Mouse (Mus musculus) kidney, postnatal 4 days (tissue): Measurements from ENCODE around the gene Galr3.

ENCODE experiments used
- DNase-seq, 2 experiments: peaks; one replicate each; pipeline ENCODE4 v3.0.0; 2021; ENCODE audit warnings: mixed read lengths in 2 of 2

Gene Galr3

DNA sequence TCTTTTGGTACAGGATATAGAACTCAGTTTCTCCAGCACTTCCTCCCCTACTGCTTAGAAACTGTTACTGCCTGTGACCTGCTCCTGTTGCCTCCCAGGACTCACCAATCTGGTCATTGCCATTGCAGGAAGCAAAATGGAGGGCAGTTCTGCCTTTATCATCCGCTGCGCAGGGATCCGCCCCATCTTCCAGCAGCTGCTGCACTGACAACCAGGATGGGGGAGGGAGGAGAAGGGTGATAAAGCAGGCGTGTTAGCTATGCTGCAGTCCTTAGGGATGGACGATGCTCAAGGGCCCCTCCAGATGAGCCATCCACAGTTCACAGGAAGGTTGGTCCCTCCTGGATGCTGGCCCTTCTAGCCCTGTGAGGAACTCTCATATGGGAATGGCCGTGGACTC is 16.2 kb downstream of the Galr3 start:
- no peak for DNase-seq

DNA sequence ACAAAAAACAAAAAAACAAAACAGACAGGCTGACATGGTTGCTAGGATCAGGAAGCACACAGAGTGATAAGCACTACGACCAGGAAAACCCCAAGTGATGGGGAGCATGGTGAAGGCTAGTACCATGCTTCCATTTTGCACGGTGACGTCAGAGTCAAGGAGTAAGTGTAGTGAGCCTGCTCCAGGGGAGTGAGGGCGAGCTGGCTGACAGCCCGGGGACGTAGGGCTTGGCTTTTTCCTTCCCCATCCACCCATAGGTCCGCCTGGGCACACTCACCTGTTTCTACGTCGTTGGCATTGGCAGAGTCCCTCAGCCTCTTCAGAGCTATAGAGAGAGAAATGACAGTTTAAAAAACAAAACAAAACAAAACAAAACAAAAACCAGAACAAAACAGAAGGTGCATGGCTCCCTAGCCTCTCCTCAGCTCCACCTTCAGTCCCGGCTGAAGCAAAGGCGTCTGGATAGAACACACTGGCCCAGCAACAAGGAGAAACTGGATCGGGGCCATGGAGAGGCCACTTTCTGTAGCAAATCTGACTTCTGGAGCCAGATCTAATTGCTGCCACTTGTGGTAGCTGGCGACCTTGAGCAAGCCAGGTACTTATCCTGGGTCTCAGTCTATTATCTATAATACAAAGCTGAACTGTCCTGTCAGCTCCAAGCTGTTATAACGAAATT is 19.3 kb downstream of the Galr3 start:
- DNase-seq: no peak

DNA sequence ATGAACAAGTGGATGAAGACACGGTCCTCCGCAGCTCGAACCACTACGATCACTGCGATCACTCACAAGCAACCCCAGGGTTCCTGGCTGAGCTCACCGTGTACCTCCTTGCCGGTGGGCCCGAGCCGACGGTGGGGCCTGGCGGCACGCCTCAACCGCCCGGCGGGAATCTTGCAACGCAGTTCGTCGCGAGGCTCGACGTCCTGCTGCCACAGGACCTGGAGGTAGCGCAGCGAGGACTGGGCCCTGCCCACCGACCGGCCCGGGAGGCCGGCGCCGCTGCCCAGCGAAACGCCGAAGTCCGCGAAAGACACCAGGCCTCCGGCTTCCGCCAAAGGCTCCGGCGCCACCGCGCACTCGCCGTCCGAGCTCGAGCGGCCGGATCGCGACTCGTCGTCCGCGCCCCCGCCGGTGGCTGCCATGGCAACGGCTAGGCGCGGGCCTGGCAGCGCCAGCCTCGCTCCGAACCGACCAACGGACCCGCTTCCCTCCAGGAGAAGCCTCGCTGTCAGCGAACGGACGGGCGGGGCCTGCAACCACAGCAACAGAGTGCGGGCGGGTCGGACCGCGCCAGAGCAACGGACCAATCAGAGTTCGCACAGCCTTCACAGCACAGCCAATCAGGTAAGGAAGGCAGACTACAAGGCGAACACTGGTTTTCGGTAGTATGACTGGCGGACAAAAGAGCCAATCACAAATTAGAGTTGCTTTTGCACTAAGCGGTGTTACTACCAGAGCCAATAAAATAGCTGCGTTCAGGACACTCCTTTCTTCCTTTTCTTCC is 20.9 kb downstream of the Galr3 start, which contains the start of gene Ankrd54:
Gene Ankrd54 (minus strand): TSS at position 518 of the 784 bp plus-strand sequence.
- DNase-seq: peak; percentile 96 to 98

DNA sequence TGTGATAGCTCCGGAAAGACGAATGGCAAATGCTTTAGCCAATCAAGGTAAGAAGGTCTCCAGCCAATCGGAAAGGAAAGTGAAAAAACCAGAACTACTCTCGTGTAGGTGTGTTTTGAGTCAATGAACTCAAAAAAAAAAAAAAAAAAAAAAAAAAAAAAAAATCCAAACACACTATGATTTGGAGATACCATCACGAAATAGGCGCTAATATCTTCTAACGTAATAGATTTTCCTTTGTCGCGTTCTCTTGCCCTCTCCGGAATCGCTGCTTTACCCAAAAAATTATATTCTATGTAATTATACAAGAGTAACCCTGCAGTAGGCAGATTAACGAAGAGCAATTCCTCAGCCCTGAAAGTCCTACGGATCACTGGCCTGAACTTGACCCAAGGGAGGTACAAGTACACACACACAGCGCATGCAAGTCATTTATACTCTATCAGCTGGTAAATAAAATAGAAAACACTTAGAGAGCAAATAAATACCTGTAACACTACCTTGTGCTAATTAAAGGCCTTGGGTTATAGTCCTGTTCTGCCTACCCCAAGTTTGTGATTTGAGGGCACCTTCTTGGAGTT is 21.6 kb downstream of the Galr3 start:
- DNase-seq: no peak

DNA sequence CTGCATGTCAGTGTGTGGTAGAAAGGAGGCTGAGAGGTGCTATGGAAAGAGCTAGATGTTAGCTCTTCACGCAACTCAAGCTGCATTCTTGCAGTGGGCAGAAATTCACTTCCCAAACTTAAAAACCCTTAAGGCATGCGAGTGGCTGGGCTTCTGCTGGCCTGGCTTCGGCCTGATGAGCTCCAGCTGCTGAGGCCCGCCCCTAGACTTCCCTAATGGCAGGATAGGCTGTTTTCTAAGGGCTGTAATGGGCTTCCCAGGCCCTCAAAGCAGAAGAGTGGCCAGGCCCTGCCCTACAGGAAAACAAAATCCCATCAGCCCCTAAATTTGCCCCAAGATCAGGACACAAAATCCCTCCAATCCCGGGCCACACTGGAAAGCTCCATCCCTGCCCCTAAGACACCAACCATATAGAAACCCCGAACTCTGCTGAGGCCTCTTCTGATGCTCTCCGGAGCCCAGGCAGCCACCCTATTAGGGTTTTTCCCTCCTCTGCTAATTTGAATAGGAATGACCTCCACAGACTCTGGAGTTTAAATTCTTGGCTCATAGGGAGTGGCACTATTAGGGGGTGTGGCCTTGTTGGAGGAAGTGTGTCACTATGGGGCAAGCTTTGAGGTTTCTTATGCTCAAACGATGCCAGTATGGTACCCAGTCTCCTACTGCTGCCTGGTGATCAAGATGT is 23.5 kb downstream of the Galr3 start:
- DNase-seq: peak; percentile 63 to 74

DNA sequence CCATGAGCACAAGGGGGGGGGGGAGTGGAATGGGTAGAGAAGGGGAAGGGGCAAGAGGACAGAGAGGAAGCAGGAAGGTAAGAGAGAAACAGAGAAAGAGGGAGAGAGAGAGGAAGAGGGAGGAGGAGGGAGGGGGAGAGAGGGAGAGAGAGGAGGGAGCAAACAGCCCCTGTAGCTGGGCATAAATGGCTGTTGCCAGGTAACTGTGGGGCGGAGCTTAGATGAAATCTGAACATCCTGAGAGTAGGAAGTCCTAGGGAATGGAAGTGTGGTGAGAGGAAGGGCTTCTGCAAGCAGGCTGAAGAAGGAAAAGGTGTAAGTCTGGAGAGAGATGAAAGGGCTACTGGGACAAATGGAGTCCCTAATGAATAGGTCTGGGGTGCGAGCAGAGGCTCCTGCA is 24.6 kb downstream of the Galr3 start:
- DNase-seq: peak; percentile 45 to 51

DNA sequence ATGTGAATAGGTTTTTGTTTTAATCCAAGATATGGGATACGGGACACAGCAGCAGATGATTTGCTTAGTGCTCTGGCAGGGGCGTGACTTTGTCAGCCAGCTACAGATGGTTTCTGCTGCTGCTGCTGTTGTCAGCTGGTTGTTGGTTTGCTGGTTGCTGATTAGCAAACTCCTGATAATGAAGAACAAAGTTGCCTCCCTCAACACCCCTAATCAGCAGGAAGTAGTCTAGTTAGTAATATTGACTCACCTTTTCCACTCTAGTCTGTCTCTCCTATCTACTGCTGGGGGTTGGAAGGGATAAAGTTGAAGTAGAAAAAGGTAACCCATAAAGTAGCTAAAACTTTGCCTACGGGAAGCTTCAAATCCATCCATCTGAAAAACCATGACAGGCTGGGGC is 25.9 kb downstream of the Galr3 start:
- no peak for DNase-seq

DNA sequence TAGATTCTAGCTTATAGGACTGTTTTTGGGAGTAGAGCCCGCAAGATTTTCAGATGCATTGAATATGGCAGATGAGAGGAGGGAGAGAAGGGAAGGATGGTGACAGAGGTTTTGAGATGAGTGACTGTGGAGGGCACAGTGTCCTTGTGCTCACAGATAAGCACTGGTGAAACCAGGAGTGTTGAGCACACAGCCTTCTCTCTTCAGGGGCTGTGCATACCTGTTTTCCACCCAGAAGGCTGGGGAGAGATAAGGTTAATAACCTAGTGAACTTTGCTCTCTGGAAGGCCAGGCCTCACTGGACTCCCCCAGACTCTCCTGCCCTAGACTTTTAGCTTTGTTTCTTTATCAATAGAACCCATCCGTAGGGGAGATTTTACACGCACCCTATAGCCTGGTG is 26.7 kb downstream of the Galr3 start:
- DNase-seq: no peak

DNA sequence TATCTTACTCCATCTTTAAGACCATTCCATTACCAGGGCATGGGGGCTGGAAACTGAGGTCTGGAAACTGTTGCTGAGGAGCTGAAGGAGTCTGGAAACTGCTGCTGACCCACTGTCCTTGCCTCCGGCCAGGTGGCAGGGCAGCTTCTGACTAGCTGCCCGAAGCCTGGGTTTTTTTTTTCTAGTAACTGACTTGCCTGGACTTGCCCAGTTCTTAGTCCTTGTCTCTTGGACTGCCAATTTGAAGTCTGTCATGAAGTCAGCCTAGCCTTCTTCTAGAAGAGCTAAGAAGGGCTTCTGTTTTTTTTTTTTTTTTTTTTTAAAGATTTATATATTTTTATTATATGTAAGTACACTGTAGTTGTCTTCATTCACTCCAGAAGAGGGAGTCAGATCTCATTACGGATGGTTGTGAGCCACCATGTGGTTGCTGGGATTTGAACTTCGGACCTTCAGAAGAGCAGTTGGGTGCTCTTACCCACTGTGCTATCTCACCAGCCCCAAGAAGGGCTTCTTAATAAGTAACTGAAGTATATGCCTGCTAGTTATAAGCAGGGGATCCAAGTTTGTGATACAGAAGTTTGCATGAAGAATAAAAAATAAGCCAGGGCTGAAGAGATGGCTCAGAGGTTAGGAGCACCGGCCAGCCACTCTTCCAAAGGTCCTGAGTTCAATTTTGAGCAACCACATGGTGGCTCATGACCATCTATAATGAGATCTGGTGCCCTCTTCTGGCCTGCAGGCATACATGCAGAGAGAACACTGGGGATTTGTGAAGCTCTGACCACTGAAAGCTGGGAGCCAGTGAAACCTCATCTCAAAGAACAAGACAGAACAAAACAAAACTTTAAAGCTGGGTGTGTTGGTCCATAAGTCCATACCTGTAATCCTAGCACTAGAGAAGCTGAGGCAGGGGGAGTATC is 29.7 kb downstream of the Galr3 start:
- DNase-seq: peak; percentile 39 to 51

DNA sequence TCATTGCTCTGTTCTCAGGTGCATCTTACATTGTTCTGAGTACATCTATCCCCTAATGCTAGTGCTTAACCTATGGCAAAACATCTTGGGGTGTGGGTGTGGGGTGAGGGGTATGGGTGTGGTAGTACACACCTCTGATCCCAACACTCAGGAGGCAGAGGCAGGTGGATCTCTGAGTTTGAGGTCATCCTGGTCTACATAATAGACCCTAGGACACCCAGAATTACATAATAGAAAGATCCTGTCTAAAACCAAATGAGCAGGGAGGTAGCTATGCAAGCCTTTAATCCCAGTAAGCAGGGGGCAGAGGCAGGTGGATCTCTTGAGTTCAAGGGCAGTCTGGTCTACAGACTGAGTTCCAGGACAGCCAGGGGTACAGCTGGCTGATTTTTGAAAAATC is 32.1 kb downstream of the Galr3 start:
- no peak for DNase-seq

DNA sequence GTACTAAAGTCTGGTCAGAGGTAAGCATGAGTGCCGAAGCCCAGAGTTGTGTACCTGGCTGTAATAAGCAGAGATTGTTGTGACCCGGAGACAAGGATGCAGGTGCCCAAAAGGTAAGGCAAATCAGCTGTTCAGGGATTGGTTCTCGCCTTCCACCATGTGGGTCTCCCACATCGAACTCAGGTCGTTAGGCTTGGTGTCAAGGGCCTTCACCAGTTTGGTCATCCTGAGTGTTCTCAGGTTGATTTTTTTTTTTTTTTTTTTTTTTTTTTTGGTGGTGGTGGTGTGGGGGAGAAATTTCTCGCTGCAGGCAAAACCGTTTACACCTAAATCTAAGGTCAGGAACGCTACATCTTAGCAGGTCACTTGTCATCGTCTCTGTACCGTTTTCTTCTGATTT is 32.8 kb downstream of the Galr3 start:
- peak in 1 of 2 experiments; percentile 7 for DNase-seq

DNA sequence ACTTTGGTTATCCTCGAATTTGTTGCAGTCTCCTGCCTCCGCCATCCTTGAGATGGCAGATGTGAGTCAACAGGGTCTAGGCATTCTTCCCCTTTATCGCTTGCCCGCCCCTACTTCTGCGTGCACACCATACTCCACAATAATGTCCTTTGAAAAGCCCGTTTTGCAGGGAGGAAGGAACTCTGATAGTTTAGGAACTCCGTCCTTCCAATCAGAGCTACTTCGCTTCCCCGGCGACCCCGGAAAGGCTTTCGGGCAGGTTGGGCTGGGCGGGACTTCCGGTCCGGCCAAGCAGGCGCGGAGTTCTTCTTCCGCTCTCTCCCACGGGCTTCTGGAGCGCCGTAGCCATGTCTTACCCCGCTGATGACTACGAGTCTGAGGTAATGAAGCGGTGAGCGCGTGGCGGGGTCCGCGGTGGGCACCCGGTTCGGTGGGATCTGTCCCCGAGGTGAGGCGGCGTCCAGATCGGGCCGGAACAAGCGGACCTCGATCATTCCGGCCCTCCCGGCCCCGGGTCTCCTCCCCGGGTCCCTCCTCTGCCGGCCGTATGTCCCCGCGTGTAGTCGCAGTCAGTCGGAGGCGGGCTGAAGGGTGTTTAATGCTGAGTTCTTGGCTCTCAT is 33.3 kb downstream of the Galr3 start, which contains the start of gene Eif3l:
Gene Eif3l (plus strand): TSS at position 267 of the 620 bp plus-strand sequence.
- DNase-seq: peak; percentile 92 to 95

DNA sequence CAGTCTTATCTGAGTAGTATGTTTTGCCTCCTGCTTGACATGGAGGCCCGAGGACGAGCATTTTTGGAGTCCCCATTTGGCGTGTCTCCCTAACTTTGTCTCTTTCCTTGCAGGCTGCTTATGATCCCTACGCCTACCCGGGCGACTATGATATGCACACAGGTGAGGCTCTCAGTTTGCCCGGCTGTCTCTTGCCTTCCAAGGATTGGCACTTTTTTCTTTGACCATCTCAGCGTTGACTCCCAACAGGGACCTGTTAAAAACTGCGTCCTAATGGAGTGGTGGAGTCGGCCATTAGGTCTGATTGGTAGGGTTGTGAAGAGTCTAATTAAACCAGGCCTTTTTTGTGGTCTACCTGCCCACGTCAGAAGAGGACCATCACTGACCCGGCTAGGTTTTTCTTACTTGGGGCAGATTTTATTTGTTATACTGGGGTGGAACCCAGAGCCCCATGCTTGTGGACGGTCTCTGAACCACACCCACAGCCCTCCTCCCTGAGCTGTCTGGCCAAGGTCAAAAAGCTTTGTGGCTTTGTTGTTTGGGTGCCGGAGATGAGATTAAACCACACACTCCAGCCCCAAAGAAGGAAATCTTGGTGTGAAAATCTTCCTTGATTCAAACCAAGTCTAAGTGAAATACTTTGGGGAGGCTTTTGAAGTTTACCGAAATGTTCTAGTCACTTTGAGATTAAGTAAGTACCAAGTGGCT is 34.1 kb downstream of the Galr3 start:
- DNase-seq: no peak

DNA sequence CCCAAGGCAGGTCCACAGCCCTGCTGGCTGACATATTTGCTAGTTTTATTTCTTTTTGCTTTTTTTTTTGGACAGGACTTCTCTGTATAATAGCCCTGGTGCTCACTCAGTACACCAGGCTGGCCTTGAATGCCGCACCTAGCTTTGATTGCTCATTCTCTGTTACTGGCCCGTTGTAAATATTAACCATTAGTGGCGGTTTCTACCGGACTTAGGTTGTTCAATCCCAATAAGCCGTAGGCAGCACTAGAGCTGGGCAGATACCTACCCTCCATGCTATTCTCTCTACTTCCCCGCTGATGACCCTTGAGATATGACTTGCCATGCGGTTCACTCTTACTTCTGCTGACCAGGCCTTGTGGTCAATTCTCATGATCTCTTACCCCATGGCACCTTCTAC is 37.9 kb downstream of the Galr3 start:
- DNase-seq: no peak

DNA sequence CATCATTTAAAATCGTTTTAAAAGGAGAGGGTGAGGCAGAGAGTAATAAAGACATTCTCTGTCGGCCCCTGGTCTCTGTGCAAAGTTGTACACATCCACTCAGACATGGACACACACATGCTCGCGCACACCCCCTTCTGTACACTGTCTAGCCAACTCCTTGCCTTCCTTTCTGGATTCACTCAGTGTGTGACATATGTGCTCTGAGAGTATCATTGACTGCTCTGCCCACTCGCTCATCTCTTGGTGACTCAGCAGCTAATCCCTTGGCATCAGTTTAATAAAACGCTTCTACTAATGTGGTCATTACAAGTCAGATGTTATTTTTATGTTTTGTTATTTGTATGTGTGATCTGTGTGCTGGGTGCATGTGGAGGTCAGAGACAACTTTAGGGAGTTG is 50.6 kb downstream of the Galr3 start:
- DNase-seq: no peak
